Mouse (Mus musculus) fibroblast of lung, adult 2 months (primary cell): ENCODE data around the gene Gfpt1.
"Not testable (repeated sequence)": the region's sequence is repeated elsewhere in the genome, so short reads cannot be mapped to it uniquely, and the experiment has no call there.

Experiments
- DNase-seq: peaks from one replicate; pipeline ENCODE4 v3.0.0-alpha.2; 2011; ENCODE audit warnings: low read depth

Gfpt1 gene

GRCm38 (mm10) chr6:87042337-87043130, at the start of gene Gfpt1:
Gene Gfpt1 (plus strand): TSS chr6:87042846.
- DNase-seq = peak; percentile 87

- no peak for DNase-seq
Measured at GRCm38 (mm10) chr6:86994254-86994653, 48.4 kb upstream of the Gfpt1 start.

GRCm38 (mm10) chr6:86996629-86997307, 45.9 kb upstream of the Gfpt1 start:
- no peak for DNase-seq

- DNase-seq = no peak
Measured at GRCm38 (mm10) chr6:86997360-86997759, 45.3 kb upstream of the Gfpt1 start.

- no peak for DNase-seq
Measured at GRCm38 (mm10) chr6:87001995-87002394, 40.7 kb upstream of the Gfpt1 start.

GRCm38 (mm10) chr6:87002521-87003055, 40.1 kb upstream of the Gfpt1 start:
- DNase-seq = peak; percentile 94

- no peak for DNase-seq
Measured at GRCm38 (mm10) chr6:87004099-87004498, 38.5 kb upstream of the Gfpt1 start.

GRCm38 (mm10) chr6:87005577-87005976, 37.1 kb upstream of the Gfpt1 start:
- DNase-seq = peak; percentile 25

GRCm38 (mm10) chr6:87008887-87009286, 33.8 kb upstream of the Gfpt1 start, which contains the start of gene Nfu1:
Gene Nfu1 (plus strand): TSS chr6:87009236.
- DNase-seq = no peak

- peak; percentile 66 for DNase-seq
Measured at GRCm38 (mm10) chr6:87009692-87010328, 32.8 kb upstream of the Gfpt1 start.

GRCm38 (mm10) chr6:87016916-87017315, 25.7 kb upstream of the Gfpt1 start:
- DNase-seq = peak; percentile 45

GRCm38 (mm10) chr6:87018874-87019273, 23.8 kb upstream of the Gfpt1 start:
- DNase-seq = no peak

GRCm38 (mm10) chr6:87021791-87022190, 20.9 kb upstream of the Gfpt1 start:
- no peak for DNase-seq

- no peak for DNase-seq
Measured at GRCm38 (mm10) chr6:87026980-87027379, 15.7 kb upstream of the Gfpt1 start.

- DNase-seq = no peak
Measured at GRCm38 (mm10) chr6:87028881-87029280, 13.8 kb upstream of the Gfpt1 start.

GRCm38 (mm10) chr6:87031310-87031709, 11.3 kb upstream of the Gfpt1 start:
- DNase-seq = not testable (repeated sequence)

- no peak for DNase-seq
Measured at GRCm38 (mm10) chr6:87032401-87032800, 10.2 kb upstream of the Gfpt1 start.

- DNase-seq = no peak
Measured at GRCm38 (mm10) chr6:87034395-87034794, 8.3 kb upstream of the Gfpt1 start.

GRCm38 (mm10) chr6:87037826-87038620, 4.6 kb upstream of the Gfpt1 start:
- no peak for DNase-seq

GRCm38 (mm10) chr6:87039161-87039560, 3.5 kb upstream of the Gfpt1 start:
- no peak for DNase-seq

GRCm38 (mm10) chr6:87040971-87041370, 1.7 kb upstream of the Gfpt1 start:
- DNase-seq = peak; percentile 65

GRCm38 (mm10) chr6:87041431-87041830, 1.2 kb upstream of the Gfpt1 start:
- DNase-seq = no peak
